12 mouse cellular contexts compared by ENCODE assay signal in the genomic region with DNA sequence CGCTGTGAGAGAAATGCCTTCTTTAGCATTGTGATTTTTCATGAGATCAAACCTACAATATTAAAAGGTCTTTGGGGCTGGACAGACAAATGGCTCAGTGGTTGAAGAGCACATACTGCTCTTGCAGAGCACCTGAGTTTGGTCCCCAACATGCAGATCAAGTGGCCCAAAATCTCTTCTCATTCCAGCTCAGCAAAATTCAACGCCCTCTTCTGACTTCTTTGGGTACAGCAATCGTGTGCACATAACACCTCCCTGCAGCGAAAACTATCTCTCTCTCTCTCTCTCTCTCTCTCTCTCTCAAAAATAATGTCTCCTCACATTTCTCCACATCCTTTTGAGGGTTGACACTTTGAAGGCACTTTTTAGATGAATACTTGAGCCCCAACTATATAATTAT.
DNase-seq lines count a peak whose midpoint lies in the region; ATAC-seq and TF ChIP-seq lines count a peak whose summit lies in the region.
"Had no signal": no experiment of that assay in that cellular context is flagged by ENCODE, and none has a peak within 500 bp of the region (broad histone marks: within the 10 kb centered on the region; RNA-seq: fewer than 3 reads in every experiment).

No protein-coding gene starts in this region.

- ATAC-seq in kidney, postnatal 0 days (replicated peaks; ENCODE audit: low FRiP score, low read depth) = no peak

- H3K9ac ChIP-seq in kidney, postnatal 0 days (ENCODE audit: low read depth, low read length) = no peak overlapping the region
- H3K9ac ChIP-seq in heart, adult 2 months (ENCODE audit: low read depth, low read length) = no peak overlapping the region
- H3K9ac ChIP-seq: liver, embryonic 14.5 days had no signal

- no peak overlapping the region for H3K4me3 ChIP-seq in kidney, postnatal 0 days (replicated peaks; ENCODE audit: low read depth, low read length)
- H3K4me3 ChIP-seq in heart, adult 2 months = no peak overlapping the region

- H3K9me3 ChIP-seq in kidney, postnatal 0 days (replicated peaks; ENCODE audit: low read length) = no peaks in the 10 kb centered on the region

- no peaks in the 10 kb centered on the region for H3K4me1 ChIP-seq in kidney, postnatal 0 days (replicated peaks; ENCODE audit: insufficient read depth, low read length)
- H3K4me1 ChIP-seq in heart, adult 2 months (ENCODE audit: control insufficient read depth, insufficient read depth, low read length) = peaks cover 1% of the 10 kb centered on the region; the same call in 1 of the 2 replicates

- intact Hi-C loops in heart, adult 2 months (cut with DNase I) = loop anchor here (5.0 to 10.0 kb wide), 3 partner anchors 293 to 825 kb away; no protein-coding TSS in a partner anchor

- no peak overlapping the region for H3K27ac ChIP-seq in kidney, postnatal 0 days
- H3K27ac ChIP-seq in heart, adult 2 months = no peak overlapping the region
- H3K27ac ChIP-seq: liver, embryonic 14.5 days had no signal

- 89% methylated on average over 4 of the region's 4 CpGs for WGBS in kidney, postnatal 0 days
- 87% methylated on average over 4 of the region's 4 CpGs for WGBS in heart, adult 2 months

- TF ChIP-seq CTCF in kidney, postnatal 0 days (IDR thresholded peaks at IDR 0.05; ENCODE audit: low read depth) = 0 out of 2 replicates have a peak, but pooled peaks have one; percentile 23
- peak; percentile 35; the same call in 1 of the 2 replicates for TF ChIP-seq CTCF in brain, embryonic 14.5 days (IDR thresholded peaks at IDR 0.05; ENCODE audit: borderline replicate concordance, extremely low read depth, insufficient read depth, insufficient read length)
- no peak for TF ChIP-seq CTCF in heart, adult 2 months (IDR thresholded peaks at IDR 0.05)

- TF ChIP-seq POLR2A in brain, embryonic 14.5 days (IDR thresholded peaks at IDR 0.05; ENCODE audit: borderline replicate concordance, extremely low read depth, insufficient read depth, insufficient read length, poor library complexity, severe bottlenecking) = no peak
- TF ChIP-seq POLR2A in heart, adult 2 months (IDR thresholded peaks at IDR 0.05; ENCODE audit: insufficient read depth, low read depth, low read length) = no peak

- no peak for DNase-seq in kidney, postnatal 0 days (ENCODE audit: low spot score)
- DNase-seq in kidney, postnatal 36 days = no peak
- DNase-seq in 3T3-L1 (ENCODE audit: low read depth, low spot score) = peak; percentile 6
- DNase-seq in A20 (ENCODE audit: low read depth, low spot score) = peak; percentile 55
- peak; percentile 19 for DNase-seq in brain, embryonic 14.5 days (ENCODE audit: low read depth)
- no peak for DNase-seq in adrenal gland, postnatal 10 days
- DNase-seq in kidney, postnatal 10 days = no peak
- no peak for DNase-seq in heart, adult 2 months
- DNase-seq: adrenal gland, adult 8-10 months; gastrocnemius, postnatal 36 days; thymus, postnatal 36 days had no signal

- H3K4me2 ChIP-seq in kidney, postnatal 0 days (ENCODE audit: low read length) = no peak overlapping the region

- no peaks in the 10 kb centered on the region for H3K79me2 ChIP-seq in heart, adult 2 months (replicated peaks; ENCODE audit: control insufficient read depth, insufficient read depth, low read length)

- no peak for TF ChIP-seq EP300 in heart, adult 2 months (IDR thresholded peaks at IDR 0.05; ENCODE audit: insufficient read depth, low read depth, low read length)

- no peaks in the 10 kb centered on the region for H3K36me3 ChIP-seq in kidney, postnatal 0 days (ENCODE audit: insufficient read depth, low read length)
- no peaks in the 10 kb centered on the region for H3K36me3 ChIP-seq in heart, adult 2 months (ENCODE audit: control insufficient read depth, insufficient read depth, low read length)

- H3K27me3 ChIP-seq in kidney, postnatal 0 days (ENCODE audit: insufficient read depth, low read length) = no peaks in the 10 kb centered on the region
- no peaks in the 10 kb centered on the region for H3K27me3 ChIP-seq in heart, adult 2 months (ENCODE audit: control insufficient read depth, insufficient read depth, low read length)

Comparison
In these comparisons a context has a peak if more than half of its experiments do, and no peak if none do; other contexts are left out.
1. DNase-seq: peak in 3T3-L1 (single experiment), A20 (single experiment) and brain, embryonic 14.5 days (single experiment); none in kidney, postnatal 0 days (single experiment), kidney, postnatal 36 days (0 of 2), adrenal gland, postnatal 10 days (single experiment), kidney, postnatal 10 days (single experiment) and heart, adult 2 months (0 of 2).